Mouse (Mus musculus) megakaryocyte, embryonic 14.5 days (primary cell): Measurements from ENCODE around the gene Pycr1.

Source experiments
- FLI1 ChIP-seq: IDR thresholded peaks from 2 replicates; pipeline ENCODE4 v1.6.1; 2012; ENCODE audit warnings: low read length, inconsistent platforms, mixed read lengths
- GATA1 ChIP-seq: IDR thresholded peaks from 3 replicates; pipeline ENCODE4 v1.6.1; 2012; ENCODE audit warnings: mixed read lengths, low read length, inconsistent platforms, borderline replicate concordance

DNA sequence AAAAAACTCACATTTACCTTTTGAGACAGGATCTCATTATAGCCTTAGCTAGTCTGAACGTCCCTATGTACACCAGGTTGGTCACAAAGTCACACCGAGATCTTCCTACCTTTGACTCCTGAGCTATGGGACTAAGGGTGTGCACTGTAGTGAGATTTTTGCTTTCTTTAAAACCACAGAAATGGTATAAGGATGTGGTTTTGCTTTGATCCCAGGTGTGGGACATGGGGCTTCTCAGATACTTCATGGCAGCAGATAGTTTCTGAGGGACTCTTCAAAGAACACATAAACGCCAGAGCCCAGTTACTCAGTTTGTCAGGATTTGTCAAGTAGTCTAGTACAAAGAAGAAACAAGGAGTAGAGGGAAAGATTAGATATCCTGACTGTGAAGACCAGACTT is 42.9 kb downstream of the Pycr1 start:
- TF ChIP-seq GATA1 = no peak
- no peak for TF ChIP-seq FLI1
